Mouse (Mus musculus) liver, postnatal 0 days (tissue): Measurements from ENCODE around the gene Wfs1. TPM values are rescaled to one million over a fixed set of nuclear protein-coding genes. Genes with fewer than 3 reads are reported as not detected.

Experiments
- ATAC-seq: fragments of 200-750 bp; cut with Nextera tagmentation; 2 replicates; pipeline ENCODE4 v1.8.0; 2017; ENCODE audit warnings: mild to moderate bottlenecking, moderate library complexity
- DNase-seq: peaks from one replicate; pipeline ENCODE4 v3.0.0-alpha.2; 2016
- H3K27ac ChIP-seq: fragments of 300-500 bp; sonication (generic); 2 replicates; pipeline ENCODE4 v1.5.1; 2014; ENCODE audit warnings: antibody characterized with exemption, moderate library complexity, mild to moderate bottlenecking, low read depth
- H3K27me3 ChIP-seq: fragments of 300-500 bp; sonication (generic); 2 replicates; pipeline ENCODE4 v1.6.1; 2014; ENCODE audit warnings: low read length, control low read depth, mixed read lengths; ENCODE audit not compliant: insufficient read depth
- H3K36me3 ChIP-seq: fragments of 300-500 bp; sonication (generic); replicated peaks from 2 replicates; pipeline ENCODE4 v1.6.1; 2014; ENCODE audit warnings: mild to moderate bottlenecking, control low read depth, low read length, moderate library complexity, mixed read lengths; ENCODE audit not compliant: insufficient read depth
- H3K4me1 ChIP-seq: fragments of 300-500 bp; sonication (generic); 2 replicates; pipeline ENCODE4 v1.6.1; 2014; ENCODE audit warnings: antibody characterized with exemption, mild to moderate bottlenecking, control low read depth; ENCODE audit not compliant: insufficient read depth
- H3K4me2 ChIP-seq: fragments of 300-500 bp; sonication (generic); 2 replicates; pipeline ENCODE4 v1.6.1; 2014; ENCODE audit warnings: low read depth, mild to moderate bottlenecking, low read length, moderate library complexity, mixed read lengths
- H3K4me3 ChIP-seq: fragments of 300-500 bp; sonication (generic); 2 replicates; pipeline ENCODE4 v1.5.1; 2014; ENCODE audit warnings: low read depth, low read length
- H3K9ac ChIP-seq: fragments of 300-500 bp; sonication (generic); replicated peaks from 2 replicates; pipeline ENCODE4 v1.6.1; 2014; ENCODE audit warnings: mild to moderate bottlenecking, moderate library complexity
- H3K9me3 ChIP-seq: fragments of 300-500 bp; sonication (generic); 2 replicates; pipeline ENCODE4 v1.6.1; 2016; ENCODE audit warnings: mild to moderate bottlenecking, control low read depth, low read length, mixed read lengths
- CTCF ChIP-seq: sonication (generic); IDR thresholded peaks from 2 replicates; pipeline ENCODE4 v1.5.1; 2016; ENCODE audit warnings: antibody characterized with exemption, low read depth
- EP300 ChIP-seq: IDR thresholded peaks from 2 replicates; pipeline ENCODE4 v1.6.1; 2016; ENCODE audit warnings: antibody characterized with exemption, low read depth, mild to moderate bottlenecking
- WGBS: fragments of 180-500 bp; shearing (Covaris S2); extraction: QIAGEN DNeasy Blood & Tissue Kit; methylation state at CpG from one replicate; pipeline ENCODE4 v1.1.7; 2014; ENCODE audit not compliant: insufficient replicate concordance; 5-methylcytosine and 5-hydroxymethylcytosine counted together
- polyA plus RNA-seq: library from polyadenylated mRNA; unstranded; fragments of >200 nt; fragmentation: Nextera tagmentation; extraction: Ambion mirVana; gene quantifications from 2 replicates; pipeline ENCODE4 v1.2.1, GENCODE M21; 2015

Gene Wfs1
- 1.7 and 1.9 TPM in 2 replicates for polyA plus RNA-seq

DNA sequence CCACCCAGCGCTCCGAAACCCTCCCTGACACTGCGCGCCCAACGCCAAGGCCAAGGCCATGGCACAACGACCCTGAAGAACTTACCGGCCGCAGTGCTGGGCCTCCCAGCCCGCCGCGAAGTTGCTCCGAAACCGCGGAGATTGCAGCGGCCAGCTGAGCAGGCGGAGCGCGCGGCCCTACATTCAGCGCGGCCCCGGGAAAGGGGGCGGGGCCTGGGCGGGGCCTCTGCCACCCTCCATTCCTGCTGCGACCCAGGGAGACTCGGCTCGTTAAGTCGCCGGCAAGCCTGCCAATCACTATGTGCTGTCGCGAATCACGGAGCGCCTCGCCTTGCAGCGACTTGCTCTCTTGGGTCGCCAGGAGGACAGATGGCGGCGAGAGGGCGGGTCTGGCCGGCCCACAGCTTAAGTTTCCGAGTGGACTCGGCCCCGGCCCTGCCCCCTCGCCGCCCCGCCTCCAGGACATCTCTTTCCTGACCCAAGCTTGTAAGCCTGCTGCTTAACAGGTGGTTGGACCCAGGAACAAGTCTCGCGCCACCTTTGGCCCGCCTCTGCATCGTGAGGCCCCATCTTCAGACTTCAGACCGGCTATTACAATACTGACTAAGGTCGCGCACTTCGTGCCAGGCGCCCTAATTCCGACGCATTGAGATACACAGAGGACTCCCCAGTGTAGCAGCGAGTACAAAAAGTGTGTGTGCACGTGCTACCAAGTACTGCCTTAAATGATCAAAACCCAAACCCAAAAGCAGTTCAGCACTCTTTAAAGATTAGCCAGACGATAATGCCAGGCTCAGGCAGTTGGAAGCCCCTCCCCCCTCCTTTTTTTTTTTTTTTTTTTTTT, at the start of gene Wfs1:
Gene Wfs1 (minus strand): TSS at position 425 of the 844 bp plus-strand sequence.
- H3K27me3 ChIP-seq, result no peaks in the 10 kb centered on the region
- TF ChIP-seq CTCF (peak; percentile 25), EP300 (no peak)
- DNase-seq (peak; percentile 92), ATAC-seq (peak; percentile 99)
- H3K4me3 ChIP-seq, result peak within 1 kb of the TSS; percentile 67
- under 1% methylated on average over 58 of the region's 60 CpGs for WGBS
- peak within 1 kb of the TSS; percentile 75 for H3K9ac ChIP-seq
- H3K9me3 ChIP-seq, result no peaks in the 10 kb centered on the region
- H3K36me3 ChIP-seq, result no peaks in the 10 kb centered on the region
- H3K4me1 ChIP-seq, result peaks cover 5% of the 10 kb centered on the region; the same call in 1 of the 2 replicates
- no peak within 1 kb of the TSS for H3K27ac ChIP-seq
- peak within 1 kb of the TSS; percentile 93 for H3K4me2 ChIP-seq

- Histone ChIP-seq H3K4me2 (no peak overlapping the region), H3K4me1 (no peaks in the 10 kb centered on the region), H3K9ac (no peak overlapping the region), H3K4me3 (no peak overlapping the region), H3K27ac (no peak overlapping the region), H3K27me3 (no peaks in the 10 kb centered on the region), H3K36me3 (no peaks in the 10 kb centered on the region), H3K9me3 (no peaks in the 10 kb centered on the region)
- no peak for DNase-seq
- TF ChIP-seq CTCF (no peak), EP300 (no peak)
- ATAC-seq, result no peak
- 50% methylated on average over 3 of the region's 3 CpGs for WGBS
These were observed 47.9 kb upstream of the Wfs1 start for GRCm38 (mm10) chr5:37036884-37037283.

- Histone ChIP-seq H3K4me2 (no peak overlapping the region), H3K9ac (no peak overlapping the region), H3K4me3 (no peak overlapping the region), H3K4me1 (no peaks in the 10 kb centered on the region), H3K27me3 (peaks cover 5% of the 10 kb centered on the region), H3K36me3 (no peaks in the 10 kb centered on the region), H3K27ac (no peak overlapping the region), H3K9me3 (no peaks in the 10 kb centered on the region)
- WGBS, result 82% methylated on average over 6 of the region's 6 CpGs
- no peak for ATAC-seq
- no peak for DNase-seq
- TF ChIP-seq CTCF (no peak), EP300 (no peak)
These were observed 46.9 kb upstream of the Wfs1 start for GRCm38 (mm10) chr5:37035896-37036295.

DNA sequence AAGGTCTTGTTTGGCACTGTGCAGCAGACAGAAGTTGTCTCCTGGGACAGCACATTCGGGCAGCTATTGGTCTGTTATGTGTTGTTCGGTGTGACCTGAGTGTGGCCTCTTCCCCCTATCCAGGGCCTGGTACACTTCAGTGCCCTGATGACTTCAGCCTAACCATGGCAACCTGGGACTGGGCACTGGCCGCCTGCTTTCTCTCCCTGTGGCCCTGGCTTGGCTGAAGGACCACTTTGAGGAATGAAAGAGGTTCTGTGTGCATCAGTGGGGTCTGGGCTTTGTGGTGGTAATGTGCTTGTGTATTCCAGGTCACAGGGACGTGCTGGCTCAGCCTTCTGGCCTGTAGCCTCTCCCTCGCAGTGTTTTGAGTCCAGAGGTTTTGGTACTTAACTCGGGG, 46.2 kb upstream of the Wfs1 start:
- TF ChIP-seq CTCF (no peak), EP300 (no peak)
- Histone ChIP-seq H3K9me3 (no peaks in the 10 kb centered on the region), H3K36me3 (no peaks in the 10 kb centered on the region), H3K9ac (no peak overlapping the region), H3K4me2 (no peak overlapping the region), H3K4me1 (no peaks in the 10 kb centered on the region), H3K27ac (no peak overlapping the region), H3K4me3 (no peak overlapping the region), H3K27me3 (peaks cover 12% of the 10 kb centered on the region)
- ATAC-seq (no peak), DNase-seq (no peak)
- WGBS, result 65% methylated on average over 6 of the region's 6 CpGs

DNA sequence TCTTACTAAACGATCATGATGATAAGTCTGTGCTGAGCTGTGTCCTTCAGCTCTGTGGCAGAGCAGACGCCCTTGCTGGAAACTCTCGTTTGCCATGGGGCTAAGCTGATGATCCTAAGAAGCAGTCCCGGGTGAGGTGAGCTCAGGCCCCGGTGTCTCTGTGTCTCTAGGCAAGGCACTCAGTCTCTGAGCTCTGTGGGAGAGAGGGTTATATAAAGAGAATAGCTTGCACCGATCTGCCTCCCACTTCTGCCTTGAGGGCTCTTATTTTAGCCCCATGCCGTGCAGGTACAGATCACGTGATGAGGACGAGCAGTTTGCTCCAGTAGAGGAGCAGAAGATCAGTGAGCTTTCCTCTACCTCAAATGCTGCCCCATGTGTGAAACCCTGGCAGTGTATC, 41.7 kb upstream of the Wfs1 start:
- Histone ChIP-seq H3K4me3 (no peak overlapping the region), H3K9me3 (no peaks in the 10 kb centered on the region), H3K27me3 (peaks cover 55% of the 10 kb centered on the region), H3K9ac (no peak overlapping the region), H3K27ac (no peak overlapping the region), H3K36me3 (no peaks in the 10 kb centered on the region), H3K4me2 (no peak overlapping the region), H3K4me1 (peaks cover 13% of the 10 kb centered on the region; the same call in 1 of the 2 replicates)
- 48% methylated on average over 9 of the region's 9 CpGs for WGBS
- ATAC-seq (no peak), DNase-seq (no peak)
- TF ChIP-seq EP300 (no peak), CTCF (no peak)

GRCm38 (mm10) chr5:37029326-37029905, 40.4 kb upstream of the Wfs1 start:
- no peak for DNase-seq
- no peaks in the 10 kb centered on the region for H3K9me3 ChIP-seq
- peak overlapping the region; percentile 55; the same call in 1 of the 2 replicates for H3K4me3 ChIP-seq
- no peak overlapping the region for H3K9ac ChIP-seq
- H3K4me1 ChIP-seq, result peaks cover 13% of the 10 kb centered on the region; the same call in 1 of the 2 replicates
- WGBS, result 3% methylated on average over 17 of the region's 17 CpGs
- peak overlapping the region; percentile 84; the same call in 1 of the 2 replicates for H3K4me2 ChIP-seq
- H3K27me3 ChIP-seq, result peaks cover 56% of the 10 kb centered on the region
- TF ChIP-seq CTCF (no peak), EP300 (no peak)
- no peak overlapping the region for H3K27ac ChIP-seq
- ATAC-seq, result no peak
- no peaks in the 10 kb centered on the region for H3K36me3 ChIP-seq
